Mouse (Mus musculus) limb, embryonic 13.5 days (tissue): Measurements from ENCODE around the gene Olfr1499. TPM values are rescaled to one million over a fixed set of nuclear protein-coding genes. Genes with fewer than 3 reads are reported as not detected.

Experiments used
- polyA plus RNA-seq: library from polyadenylated mRNA; unstranded; fragments of >200 nt; fragmentation: Nextera tagmentation; extraction: Ambion mirVana; gene quantifications from 2 replicates; pipeline ENCODE4 v1.2.1, GENCODE M21; 2015

The Olfr1499 gene
- polyA plus RNA-seq, 1 experiment from 2014 or later: not detected

Other genes starting within 250 kb of the Olfr1499 start
- not detected in 2 replicates for gene Olfr1484, start 235.9 kb downstream of the Olfr1499 start, polyA plus RNA-seq
- gene Olfr1487, start 202.1 kb downstream of the Olfr1499 start, polyA plus RNA-seq: not detected in 2 replicates
- gene Olfr1489, start 187.8 kb downstream of the Olfr1499 start, polyA plus RNA-seq: not detected in 2 replicates
- gene Olfr1490, start 168.4 kb downstream of the Olfr1499 start, polyA plus RNA-seq: not detected in 2 replicates
- gene Olfr1491, start 122.2 kb downstream of the Olfr1499 start, polyA plus RNA-seq: not detected in 2 replicates
- gene Olfr1493-ps1, start 96.2 kb downstream of the Olfr1499 start, polyA plus RNA-seq: not detected in 2 replicates
- gene Olfr1494, start 79.7 kb downstream of the Olfr1499 start, polyA plus RNA-seq: not detected in 2 replicates
- not detected in 2 replicates for gene Olfr1495, start 54.8 kb downstream of the Olfr1499 start, polyA plus RNA-seq
- not detected in 2 replicates for gene Olfr1496, start 41.6 kb downstream of the Olfr1499 start, polyA plus RNA-seq
- gene Olfr1497, start 21.2 kb downstream of the Olfr1499 start, polyA plus RNA-seq: not detected in 2 replicates
- not detected in 2 replicates for gene Olfr1500, start 11.0 kb upstream of the Olfr1499 start, polyA plus RNA-seq
- gene Olfr1501, start 31.2 kb upstream of the Olfr1499 start, polyA plus RNA-seq: not detected in 2 replicates
- not detected in 2 replicates for gene Olfr1502, start 42.3 kb upstream of the Olfr1499 start, polyA plus RNA-seq
- gene Olfr1504, start 78.5 kb upstream of the Olfr1499 start, polyA plus RNA-seq: not detected in 2 replicates
- gene Olfr1505, start 94.1 kb upstream of the Olfr1499 start, polyA plus RNA-seq: not detected in 2 replicates